8 mouse cellular contexts compared by ENCODE assay signal in the genomic region with DNA sequence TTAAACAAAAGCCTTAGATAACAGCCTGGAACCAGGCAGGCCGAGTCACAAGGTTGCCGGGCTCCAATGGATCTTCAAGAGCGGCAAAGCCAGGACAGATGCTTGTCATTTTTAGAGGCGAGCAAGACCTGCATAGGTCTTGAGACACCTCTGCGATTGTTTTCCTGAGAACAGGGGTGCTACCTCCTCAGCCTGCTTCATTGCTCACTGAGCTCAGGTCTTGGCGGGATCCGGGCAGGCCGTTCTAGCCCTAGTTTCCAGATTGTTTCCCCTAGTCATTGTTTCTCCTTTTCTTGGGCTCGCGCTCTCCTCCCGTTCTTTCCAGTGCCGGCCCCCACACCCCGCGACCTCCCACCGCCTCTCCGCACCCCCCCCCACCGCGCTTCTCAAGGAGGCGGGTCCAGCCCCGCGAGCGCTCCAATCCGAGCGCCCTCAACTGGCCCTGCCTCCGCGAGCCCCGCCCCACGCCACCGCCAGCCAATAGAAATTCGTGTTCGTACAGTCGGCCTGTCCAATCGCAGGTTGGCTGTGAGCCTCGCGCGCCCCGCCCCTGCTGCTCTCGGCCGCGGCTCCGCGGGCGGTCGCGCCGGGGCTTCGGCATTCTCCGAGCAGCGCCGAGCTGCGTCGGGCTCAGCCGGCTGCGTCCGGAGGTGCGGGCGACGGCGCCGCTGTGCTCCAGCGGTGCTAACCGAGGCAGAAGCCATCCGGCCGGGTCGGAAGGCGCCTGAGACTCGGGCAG. TPM values are rescaled to one million over a fixed set of nuclear protein-coding genes. Genes with fewer than 3 reads are reported as not detected.
A peak's percentile ranks its signal among the peaks of the same experiment; 100 is the strongest.
DNase-seq lines count a peak whose midpoint lies in the region; ATAC-seq lines count a peak whose summit lies in the region.

TSS of gene Fam102a (plus strand) at position 600 of the 739 bp plus-strand sequence.

- H3K4me3 ChIP-seq in hindbrain, embryonic 11.5 days (ENCODE audit: low read depth, low read length), result peak within 1 kb of the TSS; percentile 93

- H3K9me3 ChIP-seq in hindbrain, embryonic 11.5 days (ENCODE audit: control insufficient read depth, low read length), result no peaks in the 10 kb centered on the region

- ATAC-seq in hindbrain, embryonic 11.5 days (ENCODE audit: low FRiP score), result peak; percentile 95

- H3K4me1 ChIP-seq in hindbrain, embryonic 11.5 days (replicated peaks; ENCODE audit: control insufficient read depth, insufficient read depth, low read length), result peaks cover 14% of the 10 kb centered on the region

- H3K27ac ChIP-seq in hindbrain, embryonic 11.5 days (ENCODE audit: low read depth, low read length), result peak within 1 kb of the TSS; percentile 90

- H3K9ac ChIP-seq in hindbrain, embryonic 11.5 days (ENCODE audit: low read depth, low read length), result peak within 1 kb of the TSS; percentile 93

- DNase-seq in MN1 (ENCODE audit: low spot score), result peak; percentile 98
- DNase-seq in cerebellum, adult 9-10 months, result peak; percentile 99
- DNase-seq in frontal cortex, adult 2 months (ENCODE audit: extremely low spot score in 1 of 2, low spot score in 1 of 2), result peak; percentile 96 to 99
- DNase-seq in hindbrain, embryonic 11.5 days (ENCODE audit: low spot score), result peak; percentile 98
- peak; percentile 98 to 99 for DNase-seq in layer of hippocampus, postnatal 14 days (ENCODE audit: low spot score in 2 of 2)
- peak; percentile 99 for DNase-seq in lung, postnatal 14 days
- peak; percentile 87 for DNase-seq in retina, adult 2 months (ENCODE audit: low read depth, low spot score)
- peak; percentile 99 for DNase-seq in thymus, postnatal 36 days

- peak within 1 kb of the TSS; percentile 87 for H3K4me2 ChIP-seq in hindbrain, embryonic 11.5 days (replicated peaks; ENCODE audit: low read depth, low read length)

- WGBS in hindbrain, embryonic 11.5 days, result under 1% methylated on average over 42 of the region's 67 CpGs

- H3K27me3 ChIP-seq in hindbrain, embryonic 11.5 days (ENCODE audit: control insufficient read depth, insufficient read depth, low read length), result no peaks in the 10 kb centered on the region

- H3K36me3 ChIP-seq in hindbrain, embryonic 11.5 days (ENCODE audit: control insufficient read depth, insufficient read depth, low read length), result no peaks in the 10 kb centered on the region

RNA-seq across cellular contexts. Expression of gene Fam102a, which starts in this region (rescaled TPM):
- polyA plus RNA-seq in frontal cortex, adult 2 months (2012; rRNA removed), result 34.3 and 41.8 TPM in 2 replicates
- polyA plus RNA-seq in hindbrain, embryonic 11.5 days (2014; fragmentation: Nextera tagmentation; extraction: Ambion mirVana), result 9.0 and 9.2 TPM in 2 replicates
- 10 to 100 TPM; 50.2 to 52.9 TPM for total RNA-seq in layer of hippocampus, postnatal 14 days (2021)

Comparison
In these comparisons a context has a peak if more than half of its experiments do, and no peak if none do; other contexts are left out.
1. Peak in every context shown above with its lines: DNase-seq, ATAC-seq, H3K4me3 ChIP-seq and H3K27ac ChIP-seq.